8 mouse cellular contexts compared by ENCODE assay signal in genomic region chr8:111338370-111339208, GRCm38 (mm10). TPM values are rescaled to one million over a fixed set of nuclear protein-coding genes. Genes with fewer than 3 reads are reported as not detected.
DNase-seq lines count a peak whose midpoint lies in the region; ATAC-seq and TF ChIP-seq lines count a peak whose summit lies in the region.

No protein-coding gene starts in this region.

- peak overlapping the region; percentile 92 for H3K4me2 ChIP-seq in kidney, embryonic 15.5 days
- H3K4me2 ChIP-seq in intestine, postnatal 0 days (replicated peaks; ENCODE audit: low read depth) = peak overlapping the region; percentile 87
- H3K4me2 ChIP-seq in midbrain, postnatal 0 days (ENCODE audit: low read depth, low read length, poor library complexity, severe bottlenecking) = peak overlapping the region; percentile 57

- H3K9ac ChIP-seq in kidney, embryonic 15.5 days = 0 out of 2 replicates have a peak overlapping the region, but pooled peaks have one; percentile 44
- no peak overlapping the region for H3K9ac ChIP-seq in intestine, postnatal 0 days (ENCODE audit: low read depth, low read length)
- no peak overlapping the region for H3K9ac ChIP-seq in midbrain, postnatal 0 days (replicated peaks; ENCODE audit: low read length, poor library complexity, severe bottlenecking)

- no peak for DNase-seq in kidney, adult 18-20 months
- DNase-seq in embryonic facial prominence, embryonic 10.5 days (ENCODE audit: low spot score) = no peak
- no peak for DNase-seq in midbrain, postnatal 0 days (ENCODE audit: low spot score)
- DNase-seq in embryo, embryonic 10 days (ENCODE audit: low spot score) = no peak
- DNase-seq in frontal cortex, postnatal 10 days (ENCODE audit: low spot score in 2 of 2) = no peak
- no peak for DNase-seq in kidney, adult 11 months

- 0 out of 2 replicates have a peak, but pooled peaks cover 2% of the 10 kb centered on the region for H3K27me3 ChIP-seq in kidney, embryonic 15.5 days
- H3K27me3 ChIP-seq in embryonic facial prominence, embryonic 10.5 days (replicated peaks; ENCODE audit: low read depth, poor library complexity, severe bottlenecking) = peaks cover 66% of the 10 kb centered on the region
- H3K27me3 ChIP-seq in intestine, postnatal 0 days (replicated peaks; ENCODE audit: control insufficient read depth, insufficient read depth, low read length) = no peaks in the 10 kb centered on the region
- H3K27me3 ChIP-seq in midbrain, postnatal 0 days (ENCODE audit: insufficient read depth, low read length) = peaks cover 11% of the 10 kb centered on the region; the same call in 1 of the 2 replicates

- H3K36me3 ChIP-seq in kidney, embryonic 15.5 days = no peaks in the 10 kb centered on the region
- no peaks in the 10 kb centered on the region for H3K36me3 ChIP-seq in embryonic facial prominence, embryonic 10.5 days (replicated peaks)
- H3K36me3 ChIP-seq in intestine, postnatal 0 days (ENCODE audit: control insufficient read depth, insufficient read depth) = no peaks in the 10 kb centered on the region
- no peaks in the 10 kb centered on the region for H3K36me3 ChIP-seq in midbrain, postnatal 0 days (ENCODE audit: insufficient read depth, low read length)

- WGBS in kidney, embryonic 15.5 days = 42% methylated on average over 12 of the region's 12 CpGs
- 49% methylated on average over 12 of the region's 12 CpGs for WGBS in embryonic facial prominence, embryonic 10.5 days
- 37% methylated on average over 12 of the region's 12 CpGs for WGBS in intestine, postnatal 0 days
- 53% methylated on average over 12 of the region's 12 CpGs for WGBS in midbrain, postnatal 0 days

- no peak overlapping the region for H3K27ac ChIP-seq in kidney, embryonic 15.5 days
- no peak overlapping the region for H3K27ac ChIP-seq in embryonic facial prominence, embryonic 10.5 days (replicated peaks)
- no peak overlapping the region for H3K27ac ChIP-seq in intestine, postnatal 0 days (ENCODE audit: low read depth, low read length)
- no peak overlapping the region for H3K27ac ChIP-seq in midbrain, postnatal 0 days (ENCODE audit: low read depth, low read length)

- TF ChIP-seq CTCF in intestine, postnatal 0 days (IDR thresholded peaks at IDR 0.05; ENCODE audit: low read depth) = no peak
- TF ChIP-seq CTCF in midbrain, postnatal 0 days (IDR thresholded peaks at IDR 0.05) = no peak

- H3K9me3 ChIP-seq in kidney, embryonic 15.5 days (replicated peaks) = no peaks in the 10 kb centered on the region
- H3K9me3 ChIP-seq in embryonic facial prominence, embryonic 10.5 days = no peaks in the 10 kb centered on the region
- H3K9me3 ChIP-seq in intestine, postnatal 0 days (ENCODE audit: control insufficient read depth) = no peaks in the 10 kb centered on the region
- no peaks in the 10 kb centered on the region for H3K9me3 ChIP-seq in midbrain, postnatal 0 days (ENCODE audit: low read length)

- peaks cover 12% of the 10 kb centered on the region for H3K4me1 ChIP-seq in kidney, embryonic 15.5 days
- peaks cover 8% of the 10 kb centered on the region for H3K4me1 ChIP-seq in embryonic facial prominence, embryonic 10.5 days
- H3K4me1 ChIP-seq in intestine, postnatal 0 days (replicated peaks; ENCODE audit: control insufficient read depth, insufficient read depth, low read length) = no peaks in the 10 kb centered on the region
- H3K4me1 ChIP-seq in midbrain, postnatal 0 days (ENCODE audit: insufficient read depth, low read length) = no peaks in the 10 kb centered on the region

- no peak for ATAC-seq in kidney, embryonic 15.5 days (replicated peaks; ENCODE audit: low FRiP score)
- no peak; the same call in 1 of the 2 replicates for ATAC-seq in intestine, postnatal 0 days
- ATAC-seq in midbrain, postnatal 0 days (ENCODE audit: low FRiP score) = no peak

- H3K4me3 ChIP-seq in kidney, embryonic 15.5 days (replicated peaks) = peak overlapping the region; percentile 52
- H3K4me3 ChIP-seq in embryonic facial prominence, embryonic 10.5 days = peak overlapping the region; percentile 60
- H3K4me3 ChIP-seq in intestine, postnatal 0 days (ENCODE audit: low read depth, low read length) = peak overlapping the region; percentile 52
- peak overlapping the region; percentile 31 for H3K4me3 ChIP-seq in midbrain, postnatal 0 days (ENCODE audit: low read depth, low read length)

RNA-seq across cellular contexts. Expression of gene Mlkl, which starts 0.6 kb away (rescaled TPM):
- polyA plus RNA-seq in kidney, embryonic 15.5 days (2015; fragmentation: Nextera tagmentation; extraction: Ambion mirVana) = 1.8 and 2.2 TPM in 2 replicates
- 0.21 and 0.60 TPM in 2 replicates for polyA plus RNA-seq in embryonic facial prominence, embryonic 10.5 days (2016; fragmentation: Nextera tagmentation; extraction: Ambion mirVana)
- 10.0 TPM in 2 replicates for polyA plus RNA-seq in intestine, postnatal 0 days (2015; fragmentation: Nextera tagmentation; extraction: Ambion mirVana)
- not detected in 2 replicates for total RNA-seq in midbrain, postnatal 0 days (2014; rRNA removed)
- polyA plus RNA-seq in midbrain, postnatal 0 days (2015; fragmentation: Nextera tagmentation; extraction: Ambion mirVana) = 0.43 and 0.56 TPM in 2 replicates

RNA-seq across cellular contexts. Expression of gene Rfwd3, which starts 38.6 kb away (rescaled TPM):
- polyA plus RNA-seq in kidney, embryonic 15.5 days (2015; fragmentation: Nextera tagmentation; extraction: Ambion mirVana) = 69.1 and 72.4 TPM in 2 replicates
- 97.9 and 109 TPM in 2 replicates for polyA plus RNA-seq in embryonic facial prominence, embryonic 10.5 days (2016; fragmentation: Nextera tagmentation; extraction: Ambion mirVana)
- polyA plus RNA-seq in intestine, postnatal 0 days (2015; fragmentation: Nextera tagmentation; extraction: Ambion mirVana) = 16.0 and 16.1 TPM in 2 replicates
- 17.2 and 19.2 TPM in 2 replicates for total RNA-seq in midbrain, postnatal 0 days (2014; rRNA removed)
- polyA plus RNA-seq in midbrain, postnatal 0 days (2015; fragmentation: Nextera tagmentation; extraction: Ambion mirVana) = 10.3 and 10.5 TPM in 2 replicates

RNA-seq across cellular contexts. Expression of gene Fa2h, which starts 55.0 kb away (rescaled TPM):
- 1.0 TPM in 2 replicates for polyA plus RNA-seq in kidney, embryonic 15.5 days (2015; fragmentation: Nextera tagmentation; extraction: Ambion mirVana)
- 0.09 TPM in 1 of 2 replicates, not detected in the other for polyA plus RNA-seq in embryonic facial prominence, embryonic 10.5 days (2016; fragmentation: Nextera tagmentation; extraction: Ambion mirVana)
- 0.50 and 2.6 TPM in 2 replicates for polyA plus RNA-seq in intestine, postnatal 0 days (2015; fragmentation: Nextera tagmentation; extraction: Ambion mirVana)
- total RNA-seq in midbrain, postnatal 0 days (2014; rRNA removed) = 0.42 and 1.8 TPM in 2 replicates
- polyA plus RNA-seq in midbrain, postnatal 0 days (2015; fragmentation: Nextera tagmentation; extraction: Ambion mirVana) = 0.79 and 0.81 TPM in 2 replicates
